Mouse (Mus musculus) liver, postnatal 0 days (tissue): ENCODE results near the gene Il27.

ENCODE experiments used
- CTCF ChIP-seq: sonication (generic); IDR thresholded peaks from 2 replicates; pipeline ENCODE4 v1.5.1; 2016; ENCODE audit warnings: antibody characterized with exemption, low read depth
- EP300 ChIP-seq: IDR thresholded peaks from 2 replicates; pipeline ENCODE4 v1.6.1; 2016; ENCODE audit warnings: antibody characterized with exemption, low read depth, mild to moderate bottlenecking

- TF ChIP-seq CTCF, result no peak
- no peak for TF ChIP-seq EP300
Measured at GRCm38 (mm10) chr7:126581661-126582060, 13.1 kb downstream of the Il27 start.
